8 mouse cellular contexts compared by ENCODE assay signal in genomic region chr6:148830355-148830747, GRCm38 (mm10). TPM values are rescaled to one million over a fixed set of nuclear protein-coding genes. Genes with fewer than 3 reads are reported as not detected.
DNase-seq lines count a peak whose midpoint lies in the region; ATAC-seq and TF ChIP-seq lines count a peak whose summit lies in the region.

No protein-coding gene starts in this region.

- TF ChIP-seq RAD21 in MEL (IDR thresholded peaks at IDR 0.05; ENCODE audit: low read depth, low read length) = no peak

- peaks cover 31% of the 10 kb centered on the region for H3K79me2 ChIP-seq in MEL (ENCODE audit: control insufficient read depth, insufficient read depth, low read length, poor library complexity)

- H3K27me3 ChIP-seq in heart, postnatal 0 days (ENCODE audit: control insufficient read depth, insufficient read depth, low read length) = no peaks in the 10 kb centered on the region
- H3K27me3 ChIP-seq in MEL (ENCODE audit: control insufficient read depth in 1 of 2, insufficient read depth in 2 of 2, low read length in 2 of 2) = no peaks in the 10 kb centered on the region
- no peaks in the 10 kb centered on the region for H3K27me3 ChIP-seq in hindbrain, embryonic 12.5 days
- no peaks in the 10 kb centered on the region for H3K27me3 ChIP-seq in midbrain, embryonic 13.5 days

- H3K4me1 ChIP-seq in heart, postnatal 0 days (ENCODE audit: control insufficient read depth, insufficient read depth) = peaks cover 9% of the 10 kb centered on the region
- peaks cover 3 to 12% of the 10 kb centered on the region in 2 experiments; a peak in 2 of 4 replicates for H3K4me1 ChIP-seq in MEL (ENCODE audit: control insufficient read depth in 1 of 2, insufficient read depth in 2 of 2, low read length in 2 of 2)
- peaks cover 15% of the 10 kb centered on the region for H3K4me1 ChIP-seq in hindbrain, embryonic 12.5 days
- H3K4me1 ChIP-seq in midbrain, embryonic 13.5 days (replicated peaks) = peaks cover 18% of the 10 kb centered on the region

- peak overlapping the region; percentile 98 for H3K4me2 ChIP-seq in heart, postnatal 0 days (ENCODE audit: low read depth, low read length)
- H3K4me2 ChIP-seq in hindbrain, embryonic 12.5 days (replicated peaks) = peak overlapping the region; percentile 94
- peak overlapping the region; percentile 86 for H3K4me2 ChIP-seq in midbrain, embryonic 13.5 days (replicated peaks)

- H3K9ac ChIP-seq in heart, postnatal 0 days (replicated peaks; ENCODE audit: low read depth, low read length) = peak overlapping the region; percentile 77
- H3K9ac ChIP-seq in MEL (ENCODE audit: control insufficient read depth, low read depth, low read length, poor library complexity, severe bottlenecking) = peak overlapping the region; percentile 80
- peak overlapping the region; percentile 69 for H3K9ac ChIP-seq in hindbrain, embryonic 12.5 days
- peak overlapping the region; percentile 69 for H3K9ac ChIP-seq in midbrain, embryonic 13.5 days (replicated peaks)

- H3K27ac ChIP-seq in heart, postnatal 0 days (ENCODE audit: low read depth) = peak overlapping the region; percentile 38; the same call in 1 of the 2 replicates
- no peak overlapping the region; the same call in 1 of the 2 replicates for H3K27ac ChIP-seq in MEL (ENCODE audit: control insufficient read depth, low read depth, low read length)
- no peak overlapping the region for H3K27ac ChIP-seq in hindbrain, embryonic 12.5 days
- H3K27ac ChIP-seq in midbrain, embryonic 13.5 days = no peak overlapping the region

- H3K36me3 ChIP-seq in heart, postnatal 0 days (replicated peaks; ENCODE audit: control insufficient read depth, insufficient read depth, low read length) = no peaks in the 10 kb centered on the region
- peaks cover 0 to 12% of the 10 kb centered on the region in 2 experiments; a peak in 2 of 4 replicates for H3K36me3 ChIP-seq in MEL (ENCODE audit: control insufficient read depth in 1 of 2, insufficient read depth in 2 of 2, low read length in 2 of 2)
- no peaks in the 10 kb centered on the region for H3K36me3 ChIP-seq in hindbrain, embryonic 12.5 days
- no peaks in the 10 kb centered on the region for H3K36me3 ChIP-seq in midbrain, embryonic 13.5 days

- TF ChIP-seq EP300 in heart, postnatal 0 days (IDR thresholded peaks at IDR 0.05; ENCODE audit: low read depth) = no peak
- TF ChIP-seq EP300 in MEL (IDR thresholded peaks at IDR 0.05; ENCODE audit: low read depth in 1 of 2, low read length in 2 of 2) = no peak

- DNase-seq in heart, postnatal 0 days (ENCODE audit: low spot score) = no peak
- DNase-seq in heart, postnatal 14 days = no peak
- DNase-seq in MEL (ENCODE audit: low read depth, low spot score) = peak; percentile 13
- no peak for DNase-seq in right cerebral cortex, postnatal 25 days
- DNase-seq in frontal cortex, postnatal 14 days (ENCODE audit: low spot score in 2 of 2) = no peak

- peaks cover 5% of the 10 kb centered on the region; the same call in 1 of the 2 replicates for H3K9me3 ChIP-seq in heart, postnatal 0 days (replicated peaks; ENCODE audit: control insufficient read depth, low read length)
- H3K9me3 ChIP-seq in MEL (replicated peaks; ENCODE audit: insufficient read depth, low read length) = no peaks in the 10 kb centered on the region
- no peaks in the 10 kb centered on the region for H3K9me3 ChIP-seq in hindbrain, embryonic 12.5 days (replicated peaks)
- H3K9me3 ChIP-seq in midbrain, embryonic 13.5 days = no peaks in the 10 kb centered on the region

- ATAC-seq in heart, postnatal 0 days (ENCODE audit: insufficient read depth, low read depth) = no peak
- no peak for ATAC-seq in hindbrain, embryonic 12.5 days (ENCODE audit: low FRiP score)
- ATAC-seq in midbrain, embryonic 13.5 days = no peak
- no peak for ATAC-seq in frontal cortex, adult (ENCODE audit: low TSS enrichment)

- no peak for TF ChIP-seq CTCF in heart, postnatal 0 days (IDR thresholded peaks at IDR 0.05; ENCODE audit: low read depth)
- TF ChIP-seq CTCF in MEL (IDR thresholded peaks at IDR 0.05 in 2 of 3, conservative IDR thresholded peaks at IDR 0.05 in 1 of 3; ENCODE audit: control insufficient read depth in 1 of 3, insufficient read depth in 1 of 3, low read depth in 2 of 3, low read length in 3 of 3, poor library complexity in 1 of 3, severe bottlenecking in 1 of 3) = no peak

- no peak for TF ChIP-seq POLR2A in MEL (IDR thresholded peaks at IDR 0.05; ENCODE audit: control insufficient read depth in 1 of 2, insufficient read depth in 1 of 2, low read depth in 1 of 2, low read length in 2 of 2, poor library complexity in 1 of 2)

- intact Hi-C loops in heart, postnatal 14 days (cut with DNase I) = loop anchor here (5.0 kb wide), 1 partner anchor 67 kb away; the partner anchor contains the start of gene Caprin2

- H3K4me3 ChIP-seq in heart, postnatal 0 days (ENCODE audit: low read depth, low read length) = peak overlapping the region; percentile 82
- H3K4me3 ChIP-seq in MEL (ENCODE audit: control insufficient read depth in 1 of 2, insufficient read depth in 1 of 2, low read depth in 2 of 2, low read length in 2 of 2) = peak overlapping the region; percentile 79 to 94
- H3K4me3 ChIP-seq in hindbrain, embryonic 12.5 days = peak overlapping the region; percentile 83
- peak overlapping the region; percentile 64 for H3K4me3 ChIP-seq in midbrain, embryonic 13.5 days (replicated peaks)

- WGBS in heart, postnatal 0 days = 15% methylated on average over 3 of the region's 3 CpGs
- WGBS in hindbrain, embryonic 12.5 days = 1% methylated on average over 3 of the region's 3 CpGs
- WGBS in midbrain, embryonic 13.5 days = 1% methylated on average over 3 of the region's 3 CpGs

TF ChIP-seq in MEL, 35 proteins besides CTCF, POLR2A, EP300 and RAD21:
- TF ChIP-seq CHD1 (IDR thresholded peaks at IDR 0.05; ENCODE audit: low read depth, low read length) = 0 out of 2 replicates have a peak, but pooled peaks have one; percentile 8
- TF ChIP-seq TCF12 (IDR thresholded peaks at IDR 0.05; ENCODE audit: low read depth, low read length) = no peak
- peak; percentile 67 for TF ChIP-seq ZNF384 (IDR thresholded peaks at IDR 0.05; ENCODE audit: low read depth, low read length)
- no peak for TF ChIP-seq NELFE (IDR thresholded peaks at IDR 0.05; ENCODE audit: low read depth, low read length)

RNA-seq across cellular contexts. Expression of gene Ipo8, which starts 0.9 kb away (rescaled TPM):
- total RNA-seq in heart, postnatal 0 days (2014; rRNA removed; ENCODE audit: low replicate concordance) = 17.6 and 19.3 TPM in 2 replicates
- polyA plus RNA-seq in heart, postnatal 0 days (2015; fragmentation: Nextera tagmentation; extraction: Ambion mirVana) = 9.7 and 10.9 TPM in 2 replicates
- 10 to 100 TPM; 21.4 to 23.7 TPM for total RNA-seq in heart, postnatal 14 days (2021)
- total RNA-seq in MEL (2012; rRNA removed) = 27.7 and 28.3 TPM in 2 replicates
- polyA plus RNA-seq in MEL (2012; ENCODE audit: insufficient read depth in 1 of 2, insufficient read length in 2 of 2, low read depth in 1 of 2, low replicate concordance in 2 of 2, missing spikeins in 1 of 2) = 10 to 100 TPM in 1 of 2 experiments, not detected in 1; 23.4 TPM
- 27.1 and 27.5 TPM in 2 replicates for polyA plus RNA-seq in hindbrain, embryonic 12.5 days (2016; fragmentation: Nextera tagmentation; extraction: Ambion mirVana)
- 19.4 and 19.9 TPM in 2 replicates for polyA plus RNA-seq in midbrain, embryonic 13.5 days (2015; fragmentation: Nextera tagmentation; extraction: Ambion mirVana)
